Mouse (Mus musculus) embryonic facial prominence, embryonic 15.5 days (tissue): Measurements from ENCODE around the gene Ndufaf2. TPM values are rescaled to one million over a fixed set of nuclear protein-coding genes. Genes with fewer than 3 reads are reported as not detected.

Experiments
- ATAC-seq: fragments of 200-750 bp; cut with Nextera tagmentation; 2 replicates; pipeline ENCODE4 v1.8.0; 2017; ENCODE audit warnings: low read depth, moderate TSS enrichment; ENCODE audit not compliant: insufficient number of reproducible peaks, low FRiP score, low TSS enrichment
- H3K27ac ChIP-seq: fragments of 300-500 bp; sonication (generic); replicated peaks from 2 replicates; pipeline ENCODE4 v1.5.1; 2015; ENCODE audit warnings: mild to moderate bottlenecking, inconsistent platforms
- H3K27me3 ChIP-seq: fragments of 300-500 bp; sonication (generic); 2 replicates; pipeline ENCODE4 v1.6.1; 2015; ENCODE audit warnings: inconsistent platforms
- H3K36me3 ChIP-seq: fragments of 300-500 bp; sonication (generic); 2 replicates; pipeline ENCODE4 v1.6.1; 2015; ENCODE audit warnings: mild to moderate bottlenecking, inconsistent platforms
- H3K4me1 ChIP-seq: fragments of 300-500 bp; sonication (generic); 2 replicates; pipeline ENCODE4 v1.6.1; 2015; ENCODE audit warnings: inconsistent platforms
- H3K4me2 ChIP-seq: fragments of 300-500 bp; sonication (generic); replicated peaks from 2 replicates; pipeline ENCODE4 v1.6.1; 2015; ENCODE audit warnings: mild to moderate bottlenecking, inconsistent platforms
- H3K4me3 ChIP-seq: fragments of 300-500 bp; sonication (generic); replicated peaks from 2 replicates; pipeline ENCODE4 v1.5.1; 2015; ENCODE audit warnings: mild to moderate bottlenecking, inconsistent platforms
- H3K9ac ChIP-seq: fragments of 300-500 bp; sonication (generic); 2 replicates; pipeline ENCODE4 v1.6.1; 2015; ENCODE audit warnings: inconsistent platforms
- H3K9me3 ChIP-seq: fragments of 300-500 bp; sonication (generic); replicated peaks from 2 replicates; pipeline ENCODE4 v1.6.1; 2016; ENCODE audit warnings: inconsistent platforms
- WGBS: fragments of 180-500 bp; shearing (Covaris S2); methylation state at CpG from one replicate; pipeline ENCODE4 v1.1.7; 2015; 5-methylcytosine and 5-hydroxymethylcytosine counted together
- polyA plus RNA-seq: library from polyadenylated mRNA; unstranded; fragments of >200 nt; fragmentation: Nextera tagmentation; extraction: Ambion mirVana; gene quantifications from 2 replicates; pipeline ENCODE4 v1.2.1, GENCODE M21; 2015

Ndufaf2 gene
- polyA plus RNA-seq, 1 experiment from 2014 or later = 59.2 TPM

DNA sequence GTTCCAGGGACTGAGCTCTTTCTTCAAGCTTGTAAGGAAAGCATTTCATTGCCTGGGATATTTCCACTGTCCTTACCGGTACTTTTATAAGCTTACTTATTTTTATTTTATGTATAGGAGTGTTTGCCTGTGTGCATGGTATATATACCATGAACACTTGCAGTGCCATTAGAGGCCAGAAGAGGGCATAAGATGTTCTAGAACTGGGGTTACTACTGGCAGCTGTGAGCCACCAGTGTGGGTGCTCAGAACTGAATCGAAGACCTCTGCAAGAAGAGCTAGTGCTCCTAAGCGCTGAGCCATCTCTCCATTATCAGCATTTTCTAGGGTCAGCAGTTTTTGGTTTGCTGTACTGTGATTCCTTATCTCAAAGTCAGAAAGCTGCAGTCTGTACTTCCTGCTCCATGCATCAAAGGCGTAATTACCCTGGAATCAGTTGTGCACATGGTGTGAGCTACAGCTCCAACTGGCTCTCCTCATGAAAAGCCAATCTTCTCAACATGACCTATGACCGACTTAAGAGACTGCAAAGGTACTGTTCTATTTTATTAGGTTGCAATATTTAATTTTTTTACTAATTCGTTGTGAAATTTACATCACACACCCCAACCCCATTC is 175.1 kb downstream of the Ndufaf2 start:
- no peak for ATAC-seq
- Histone ChIP-seq H3K4me3 (no peak overlapping the region), H3K4me2 (no peak overlapping the region), H3K9me3 (no peaks in the 10 kb centered on the region), H3K36me3 (no peaks in the 10 kb centered on the region), H3K4me1 (no peaks in the 10 kb centered on the region), H3K27me3 (no peaks in the 10 kb centered on the region), H3K27ac (no peak overlapping the region), H3K9ac (no peak overlapping the region)
- 94% methylated on average over 6 of the region's 6 CpGs for WGBS

DNA sequence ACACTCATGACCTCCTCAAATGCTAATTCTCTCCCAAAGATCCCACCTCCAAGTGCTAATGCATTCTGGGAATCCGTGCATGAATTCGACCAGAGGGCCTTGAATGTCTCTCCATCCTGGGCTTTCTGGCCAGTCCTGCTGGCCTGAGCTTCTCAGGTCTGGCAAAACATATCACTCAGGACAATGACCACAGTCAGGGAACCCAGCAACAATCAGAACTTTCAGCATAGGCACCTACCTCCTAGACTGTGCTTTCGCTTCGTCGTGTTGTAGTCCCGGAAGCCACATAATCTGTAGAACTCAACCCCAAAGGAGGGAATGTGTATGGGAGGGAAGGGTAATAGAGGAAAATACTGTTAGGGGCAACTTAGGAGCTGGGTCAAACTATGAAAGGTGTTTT is 179.0 kb downstream of the Ndufaf2 start:
- no peaks in the 10 kb centered on the region for H3K4me1 ChIP-seq
- no peak overlapping the region for H3K27ac ChIP-seq
- no peak overlapping the region for H3K9ac ChIP-seq
- WGBS = 94% methylated on average over 6 of the region's 6 CpGs
- H3K4me2 ChIP-seq = no peak overlapping the region
- no peak overlapping the region for H3K4me3 ChIP-seq
- ATAC-seq = no peak
- no peaks in the 10 kb centered on the region for H3K27me3 ChIP-seq
- no peaks in the 10 kb centered on the region for H3K36me3 ChIP-seq
- H3K9me3 ChIP-seq = no peaks in the 10 kb centered on the region

DNA sequence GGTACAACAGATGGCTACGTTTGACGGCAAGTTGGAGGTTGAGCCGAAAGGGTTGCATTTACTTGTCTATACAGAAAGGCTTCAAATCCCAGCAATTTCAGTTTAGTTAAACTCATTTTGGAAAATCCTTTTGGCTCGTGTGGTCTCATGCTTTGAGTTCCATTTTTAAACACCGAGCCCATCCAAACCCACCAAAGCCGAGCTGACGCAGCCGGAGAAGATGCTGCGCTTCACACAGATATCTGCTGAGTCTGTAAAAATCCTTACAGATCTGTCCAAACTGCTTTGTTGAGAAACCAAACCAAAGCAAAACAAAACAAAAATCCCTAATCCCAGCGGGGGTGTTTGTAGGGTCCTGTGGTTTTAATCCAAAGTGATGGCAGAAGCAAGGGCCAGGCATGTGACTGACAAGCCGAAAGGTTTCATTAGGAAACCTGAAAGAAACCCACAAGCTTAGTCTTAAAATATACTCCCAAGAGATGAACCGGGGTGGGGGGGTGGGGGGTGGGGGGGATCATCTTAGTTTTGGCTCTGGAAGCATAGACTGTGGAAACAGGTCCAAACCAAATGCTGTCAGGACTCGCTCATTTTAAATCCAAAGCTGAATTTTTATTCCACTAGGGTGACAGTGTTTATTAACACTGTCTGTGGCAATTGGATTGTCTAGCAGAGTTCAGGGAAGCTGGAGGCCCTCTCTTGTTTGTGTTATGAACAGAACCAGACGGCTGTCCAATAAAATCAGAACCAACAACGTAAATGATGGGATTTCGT is 181.4 kb downstream of the Ndufaf2 start:
- Histone ChIP-seq H3K9me3 (no peaks in the 10 kb centered on the region), H3K36me3 (no peaks in the 10 kb centered on the region), H3K4me1 (no peaks in the 10 kb centered on the region; the same call in 1 of the 2 replicates), H3K27ac (no peak overlapping the region), H3K27me3 (no peaks in the 10 kb centered on the region), H3K9ac (no peak overlapping the region), H3K4me3 (no peak overlapping the region), H3K4me2 (no peak overlapping the region)
- 69% methylated on average over 16 of the region's 16 CpGs for WGBS
- ATAC-seq = peak; percentile 46; the same call in 1 of the 2 replicates

DNA sequence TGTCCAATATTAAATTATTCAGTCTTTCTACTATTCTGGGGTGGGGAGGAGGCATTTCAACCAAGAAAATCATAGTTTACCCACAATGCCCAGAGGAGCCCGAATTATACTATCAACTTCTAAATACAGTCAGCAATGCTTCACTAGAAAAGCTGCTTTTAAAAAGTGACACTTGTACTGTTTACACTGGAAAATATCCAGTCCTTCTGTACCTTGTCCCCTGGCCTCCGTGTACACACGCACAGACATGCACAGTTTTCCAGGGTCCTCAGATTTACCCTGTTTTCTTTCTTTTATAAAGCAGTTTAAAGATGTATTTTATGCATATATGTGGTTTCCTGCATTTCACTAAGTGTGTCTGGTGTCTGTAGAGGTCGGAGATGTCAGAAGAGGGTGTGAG is 186.0 kb downstream of the Ndufaf2 start:
- H3K27ac ChIP-seq = no peak overlapping the region
- no peak overlapping the region for H3K4me2 ChIP-seq
- H3K9me3 ChIP-seq = no peaks in the 10 kb centered on the region
- no peak overlapping the region for H3K4me3 ChIP-seq
- H3K27me3 ChIP-seq = no peaks in the 10 kb centered on the region
- no peak for ATAC-seq
- H3K4me1 ChIP-seq = peaks cover 14% of the 10 kb centered on the region
- H3K36me3 ChIP-seq = no peaks in the 10 kb centered on the region
- WGBS = 63% methylated on average over 4 of the region's 4 CpGs
- no peak overlapping the region for H3K9ac ChIP-seq

DNA sequence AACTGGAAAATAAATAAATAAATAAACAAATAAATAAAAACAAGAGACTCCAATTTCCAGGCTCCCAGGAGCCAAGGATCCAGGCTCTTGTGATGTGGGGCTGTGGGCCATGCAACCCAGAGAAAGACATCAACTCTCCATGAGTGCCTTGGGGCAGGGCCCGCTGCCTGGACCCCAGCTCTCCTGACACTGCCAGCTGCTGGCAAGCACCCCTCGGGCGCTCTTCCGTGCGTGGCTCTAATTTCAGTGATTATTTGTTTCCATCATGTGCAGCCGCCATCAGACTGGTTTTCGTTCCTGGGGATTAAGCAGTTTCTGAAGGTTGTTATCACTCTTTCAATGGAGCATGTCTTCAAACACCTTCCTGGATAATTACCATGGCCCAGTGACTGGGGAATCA is 186.6 kb downstream of the Ndufaf2 start:
- WGBS = 28% methylated on average over 7 of the region's 7 CpGs
- no peak for ATAC-seq

DNA sequence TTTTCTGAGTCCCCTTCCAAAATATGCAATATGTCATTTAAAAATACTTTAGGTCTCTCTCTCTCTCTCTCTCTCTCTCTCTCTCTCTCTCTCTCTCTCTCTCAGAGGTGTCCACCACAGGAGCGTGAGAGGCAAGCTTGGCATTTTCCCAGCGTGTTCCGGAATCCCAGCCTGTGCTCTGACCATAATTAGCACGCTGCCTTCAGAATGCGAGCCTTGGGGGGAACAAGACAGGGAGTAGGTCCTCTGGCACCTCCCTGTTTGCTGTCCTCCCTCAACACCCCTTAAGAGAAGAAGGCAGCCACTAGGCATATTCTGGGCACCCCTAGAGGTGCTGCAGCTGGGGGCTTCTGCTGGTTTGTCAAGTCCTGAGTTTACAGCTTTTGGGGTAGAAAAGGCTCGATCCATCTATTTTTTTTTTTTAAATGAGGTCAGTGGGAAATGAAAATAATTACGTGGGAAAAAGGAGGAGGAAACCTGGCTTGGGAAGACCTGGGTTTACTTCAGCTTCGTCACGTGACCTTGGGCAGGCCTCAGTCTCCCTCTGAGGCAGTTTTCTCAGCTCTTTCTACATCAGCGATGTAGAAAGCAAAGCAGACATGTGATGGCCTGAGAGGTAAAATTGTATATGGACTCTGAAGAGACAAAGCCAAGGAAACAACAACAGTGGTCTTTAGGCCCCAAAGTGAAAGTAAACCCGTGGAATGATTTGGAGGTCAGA is 187.8 kb downstream of the Ndufaf2 start:
- no peaks in the 10 kb centered on the region for H3K27me3 ChIP-seq
- peak overlapping the region; percentile 12; the same call in 1 of the 2 replicates for H3K4me2 ChIP-seq
- H3K4me3 ChIP-seq = no peak overlapping the region
- no peak overlapping the region for H3K9ac ChIP-seq
- no peaks in the 10 kb centered on the region for H3K9me3 ChIP-seq
- no peak overlapping the region for H3K27ac ChIP-seq
- H3K4me1 ChIP-seq = peaks cover 14% of the 10 kb centered on the region
- WGBS = 47% methylated on average over 11 of the region's 11 CpGs
- ATAC-seq = peak; percentile 39; the same call in 1 of the 2 replicates
- H3K36me3 ChIP-seq = no peaks in the 10 kb centered on the region

More for the DNA sequence above, 186.6 kb downstream of the Ndufaf2 start:
- Histone ChIP-seq H3K4me3 (no peak overlapping the region), H3K36me3 (no peaks in the 10 kb centered on the region), H3K27me3 (no peaks in the 10 kb centered on the region), H3K27ac (no peak overlapping the region), H3K4me1 (peaks cover 14% of the 10 kb centered on the region), H3K9ac (no peak overlapping the region), H3K9me3 (no peaks in the 10 kb centered on the region), H3K4me2 (no peak overlapping the region)

DNA sequence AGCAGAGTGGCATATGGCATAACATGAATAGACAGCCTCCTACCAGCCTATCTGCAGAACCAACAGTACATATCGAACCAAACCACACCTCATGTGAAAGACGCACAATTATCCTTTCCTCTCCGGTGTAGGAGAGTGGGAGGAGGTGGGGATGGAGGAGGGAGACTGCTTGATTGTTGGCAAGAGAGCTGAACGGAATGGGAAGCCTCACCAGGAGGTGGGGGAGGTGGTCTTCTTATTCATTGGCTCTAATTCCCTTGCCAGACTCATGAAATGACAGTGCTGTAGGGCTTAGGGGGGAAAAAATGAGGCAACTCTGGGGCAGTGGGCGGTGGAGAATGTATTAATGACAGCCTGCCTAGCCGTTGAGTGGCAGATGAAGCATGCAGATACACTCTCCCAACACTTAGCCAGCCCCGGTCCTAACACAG is 188.4 kb downstream of the Ndufaf2 start:
- no peaks in the 10 kb centered on the region for H3K27me3 ChIP-seq
- H3K4me2 ChIP-seq = 0 out of 2 replicates have a peak overlapping the region, but pooled peaks have one; percentile 12
- H3K36me3 ChIP-seq = no peaks in the 10 kb centered on the region
- no peaks in the 10 kb centered on the region for H3K9me3 ChIP-seq
- peak; percentile 29; the same call in 1 of the 2 replicates for ATAC-seq
- no peak overlapping the region for H3K27ac ChIP-seq
- H3K4me3 ChIP-seq = no peak overlapping the region
- H3K4me1 ChIP-seq = peaks cover 14% of the 10 kb centered on the region
- no peak overlapping the region for H3K9ac ChIP-seq
- WGBS = 10% methylated on average over 7 of the region's 7 CpGs

DNA sequence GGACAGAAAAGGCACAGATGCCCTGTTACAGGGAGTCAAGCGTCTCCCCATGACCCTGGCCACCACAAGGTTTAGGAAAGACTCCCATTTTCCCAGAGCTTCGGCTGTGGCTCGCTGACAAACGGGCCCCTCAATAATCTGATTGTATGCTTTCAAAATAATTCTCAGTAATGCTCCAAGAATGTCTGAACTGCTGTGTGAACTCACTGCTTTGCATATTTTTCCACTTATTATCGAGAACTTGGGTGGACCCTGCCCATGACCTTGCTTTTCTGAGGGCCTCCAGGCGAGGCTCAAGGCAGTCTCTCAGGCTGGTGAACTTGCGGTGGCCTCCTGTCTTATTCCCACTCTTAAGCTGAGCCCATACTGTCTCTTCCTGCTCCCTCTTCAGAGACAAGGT is 193.8 kb downstream of the Ndufaf2 start:
- no peak overlapping the region for H3K4me2 ChIP-seq
- H3K9ac ChIP-seq = no peak overlapping the region
- H3K27me3 ChIP-seq = no peaks in the 10 kb centered on the region
- no peak; the same call in 1 of the 2 replicates for ATAC-seq
- H3K4me1 ChIP-seq = 0 out of 2 replicates have a peak, but pooled peaks cover 4% of the 10 kb centered on the region
- H3K9me3 ChIP-seq = no peaks in the 10 kb centered on the region
- 51% methylated on average over 7 of the region's 7 CpGs for WGBS
- no peak overlapping the region for H3K27ac ChIP-seq
- H3K36me3 ChIP-seq = no peaks in the 10 kb centered on the region
- no peak overlapping the region for H3K4me3 ChIP-seq

DNA sequence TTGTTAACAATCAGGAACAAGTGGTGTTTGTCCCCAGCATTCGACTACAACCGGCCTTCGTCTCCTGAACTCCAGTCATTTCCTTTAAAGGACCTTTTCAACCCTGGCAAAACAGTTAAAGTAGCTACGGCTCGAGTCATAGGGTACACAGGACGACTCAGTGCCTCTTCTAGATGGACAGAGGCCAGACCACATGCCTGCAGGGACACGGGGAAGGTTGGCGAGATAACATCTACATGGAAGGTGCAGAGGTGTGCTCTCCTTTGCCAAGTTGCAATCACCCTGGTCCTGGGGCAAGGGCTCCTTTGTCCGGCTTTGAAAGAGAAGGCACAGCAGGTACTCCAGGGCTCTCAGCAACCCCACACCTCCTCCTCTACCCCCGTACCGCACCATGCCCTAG is 195.0 kb downstream of the Ndufaf2 start:
- Histone ChIP-seq H3K27ac (no peak overlapping the region), H3K4me2 (no peak overlapping the region), H3K4me3 (no peak overlapping the region), H3K27me3 (no peaks in the 10 kb centered on the region), H3K9me3 (no peaks in the 10 kb centered on the region), H3K36me3 (no peaks in the 10 kb centered on the region), H3K4me1 (0 out of 2 replicates have a peak, but pooled peaks cover 4% of the 10 kb centered on the region), H3K9ac (no peak overlapping the region)
- ATAC-seq = no peak
- WGBS = 48% methylated on average over 11 of the region's 11 CpGs

DNA sequence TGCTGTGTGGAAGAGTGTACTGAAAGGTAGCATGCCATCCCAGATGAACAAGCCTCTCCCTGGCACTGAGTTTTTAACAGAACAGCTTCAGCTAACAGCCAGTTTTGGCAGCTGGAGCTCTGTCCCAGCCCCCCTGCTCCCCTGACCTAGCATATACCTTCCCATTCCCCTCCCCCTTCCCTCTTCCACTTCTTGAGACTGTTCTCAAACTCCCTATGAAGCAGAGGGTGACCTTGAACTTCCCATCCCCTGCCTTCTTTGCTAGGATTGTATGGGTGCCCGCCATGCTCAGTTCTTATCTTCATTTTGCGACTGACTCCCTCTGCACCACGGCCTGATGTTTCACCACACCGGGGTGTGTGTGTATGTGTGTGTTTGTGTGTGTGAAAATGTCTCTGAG is 195.7 kb downstream of the Ndufaf2 start:
- no peak overlapping the region for H3K4me3 ChIP-seq
- no peak for ATAC-seq
- H3K9ac ChIP-seq = no peak overlapping the region
- no peak overlapping the region for H3K27ac ChIP-seq
- no peaks in the 10 kb centered on the region for H3K36me3 ChIP-seq
- 0 out of 2 replicates have a peak, but pooled peaks cover 4% of the 10 kb centered on the region for H3K4me1 ChIP-seq
- no peaks in the 10 kb centered on the region for H3K27me3 ChIP-seq
- H3K4me2 ChIP-seq = no peak overlapping the region
- WGBS = 76% methylated on average over 4 of the region's 4 CpGs
- no peaks in the 10 kb centered on the region for H3K9me3 ChIP-seq

DNA sequence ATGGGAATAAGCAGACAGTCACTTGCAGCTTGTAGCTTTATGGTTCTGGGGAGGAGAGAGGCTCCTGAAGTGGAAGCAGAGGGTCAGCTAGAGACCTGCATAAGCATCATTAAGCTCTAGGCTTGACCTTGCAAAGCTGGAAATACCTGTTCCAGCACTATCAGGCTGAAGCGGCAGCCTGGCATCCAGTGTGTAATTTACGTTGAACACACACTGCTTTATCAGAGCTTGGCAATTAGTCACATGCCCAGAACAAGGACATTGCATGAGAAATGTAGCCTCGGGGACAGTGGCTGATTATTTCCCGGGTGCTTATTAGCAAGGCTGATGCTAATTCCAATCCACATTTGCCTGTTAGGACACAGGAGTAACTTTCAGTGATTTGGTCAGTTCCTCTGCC is 196.5 kb downstream of the Ndufaf2 start:
- ATAC-seq = no peak
- WGBS = 36% methylated on average over 4 of the region's 4 CpGs

More for the DNA sequence above, 196.5 kb downstream of the Ndufaf2 start:
- no peak overlapping the region for H3K9ac ChIP-seq
- H3K9me3 ChIP-seq = no peaks in the 10 kb centered on the region
- no peaks in the 10 kb centered on the region for H3K27me3 ChIP-seq
- no peak overlapping the region for H3K4me2 ChIP-seq
- no peak overlapping the region for H3K27ac ChIP-seq
- H3K36me3 ChIP-seq = no peaks in the 10 kb centered on the region
- no peak overlapping the region for H3K4me3 ChIP-seq
- 0 out of 2 replicates have a peak, but pooled peaks cover 4% of the 10 kb centered on the region for H3K4me1 ChIP-seq
